Mouse (Mus musculus) liver, postnatal 0 days (tissue): Measurements from ENCODE around the gene Fto.

Experiments
- CTCF ChIP-seq: sonication (generic); IDR thresholded peaks from 2 replicates; pipeline ENCODE4 v1.5.1; 2016; ENCODE audit warnings: antibody characterized with exemption, low read depth
- EP300 ChIP-seq: IDR thresholded peaks from 2 replicates; pipeline ENCODE4 v1.6.1; 2016; ENCODE audit warnings: antibody characterized with exemption, low read depth, mild to moderate bottlenecking

DNA sequence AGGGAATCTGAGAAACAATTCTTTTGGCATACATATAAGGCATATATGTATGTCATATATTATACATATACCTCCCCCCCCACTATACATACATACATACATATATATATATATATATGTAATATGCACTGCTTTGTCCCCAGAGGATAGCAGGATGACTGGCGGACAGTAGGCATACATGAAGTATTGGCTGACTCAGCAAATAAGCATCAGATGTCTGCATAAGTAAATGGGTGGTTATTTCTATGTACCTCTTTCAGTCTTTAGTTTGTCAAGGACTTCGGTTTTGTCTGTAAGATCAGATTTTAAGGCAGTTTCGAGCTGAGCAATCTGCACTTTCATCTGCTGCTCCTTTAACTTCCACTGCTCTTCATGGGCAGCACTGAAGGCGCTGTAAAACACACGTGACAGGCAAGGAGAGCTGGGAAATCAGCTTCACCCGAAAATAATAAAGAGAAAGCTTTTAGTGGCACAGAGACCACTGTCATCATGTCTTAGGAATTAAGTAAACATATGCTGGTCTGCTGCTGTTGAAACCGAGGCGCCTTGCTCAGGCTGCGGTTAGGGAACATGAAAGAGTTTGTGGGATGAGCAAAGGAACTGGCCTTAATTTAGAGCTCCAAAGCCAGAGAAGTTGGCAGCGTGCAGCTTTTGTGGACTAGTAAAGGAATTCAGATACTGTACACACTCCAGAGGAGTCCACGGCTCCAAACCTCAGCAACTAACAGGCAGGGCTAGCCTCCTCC, 32.7 kb upstream of the Fto start:
- no peak for TF ChIP-seq CTCF
- TF ChIP-seq EP300 = no peak
